Mouse (Mus musculus): ENCODE results near the gene Eya3. TPM values are rescaled to one million over a fixed set of nuclear protein-coding genes. Genes with fewer than 3 reads are reported as not detected.

The Eya3 gene
- polyA plus RNA-seq, 1 experiment: 42.5 TPM

GRCm38 (mm10) chr4:132771776-132772175 is 133.0 kb downstream of the Eya3 start:
- no peak overlapping the region for H3K4me3 ChIP-seq (ENCODE audit: insufficient read depth, low read length)
- TF ChIP-seq CTCF (IDR thresholded peaks at IDR 0.05; ENCODE audit: low read depth, low read length) (no peak), POLR2A (IDR thresholded peaks at IDR 0.05; ENCODE audit: borderline replicate concordance, low read depth, low read length) (no peak)
- peaks cover 7% of the 10 kb centered on the region for H3K4me1 ChIP-seq (ENCODE audit: control insufficient read depth, insufficient read depth, low read length)
- H3K27ac ChIP-seq (ENCODE audit: insufficient read depth, low read depth, low read length): no peak overlapping the region

Other genes with a start within 250 kb of the Eya3 start
- gene Phactr4, start 216.5 kb upstream of the Eya3 start, polyA plus RNA-seq (2012; ENCODE audit: insufficient read depth, insufficient read length, missing spikeins): 18.9 and 21.2 TPM in 2 replicates
- 6.4 and 8.0 TPM in 2 replicates for gene Med18, start 175.1 kb upstream of the Eya3 start, polyA plus RNA-seq (2012; ENCODE audit: insufficient read depth, insufficient read length, missing spikeins)
- gene Sesn2, start 128.5 kb upstream of the Eya3 start, polyA plus RNA-seq (2012; ENCODE audit: insufficient read depth, insufficient read length, missing spikeins): 12.8 and 13.8 TPM in 2 replicates
- 539 and 589 TPM in 2 replicates for gene Atpif1, start 105.3 kb upstream of the Eya3 start, polyA plus RNA-seq (2012; ENCODE audit: insufficient read depth, insufficient read length, missing spikeins)
- 140 and 155 TPM in 2 replicates for gene Dnajc8, start 103.4 kb upstream of the Eya3 start, polyA plus RNA-seq (2012; ENCODE audit: insufficient read depth, insufficient read length, missing spikeins)
- gene Ptafr, start 74.9 kb upstream of the Eya3 start, polyA plus RNA-seq (2012; ENCODE audit: insufficient read depth, insufficient read length, missing spikeins): 81.4 and 91.0 TPM in 2 replicates
- gene Xkr8, start 93.6 kb downstream of the Eya3 start, polyA plus RNA-seq (2012; ENCODE audit: insufficient read depth, insufficient read length, missing spikeins): 2.4 and 2.7 TPM in 2 replicates
- 8.8 and 9.1 TPM in 2 replicates for gene Smpdl3b, start 118.3 kb downstream of the Eya3 start, polyA plus RNA-seq (2012; ENCODE audit: insufficient read depth, insufficient read length, missing spikeins)
- gene Rpa2, start 129.3 kb downstream of the Eya3 start, polyA plus RNA-seq (2012; ENCODE audit: insufficient read depth, insufficient read length, missing spikeins): 18.4 and 21.8 TPM in 2 replicates
- gene Themis2, start 157.4 kb downstream of the Eya3 start, polyA plus RNA-seq (2012; ENCODE audit: insufficient read depth, insufficient read length, missing spikeins): 132 and 141 TPM in 2 replicates
- gene Ppp1r8, start 204.2 kb downstream of the Eya3 start, polyA plus RNA-seq (2012; ENCODE audit: insufficient read depth, insufficient read length, missing spikeins): 24.3 and 28.5 TPM in 2 replicates
- 78.3 and 87.6 TPM in 2 replicates for gene Stx12, start 245.5 kb downstream of the Eya3 start, polyA plus RNA-seq (2012; ENCODE audit: insufficient read depth, insufficient read length, missing spikeins)

Measured in bone marrow macrophage, adult 2 months (primary cell).